Mouse (Mus musculus) stomach, postnatal 0 days (tissue): Measurements from ENCODE around the gene Zfp354b. TPM values are rescaled to one million over a fixed set of nuclear protein-coding genes. Genes with fewer than 3 reads are reported as not detected.
A peak's percentile ranks its signal among the peaks of the same experiment; 100 is the strongest.

ENCODE experiments used
- ATAC-seq: fragments of 200-750 bp; cut with Nextera tagmentation; 2 replicates; pipeline ENCODE4 v1.8.0; 2017; ENCODE audit not compliant: low FRiP score, low TSS enrichment
- DNase-seq: peaks from one replicate; pipeline ENCODE4 v3.0.0-alpha.2; 2016; ENCODE audit warnings: low spot score
- H3K27ac ChIP-seq: fragments of 300-500 bp; sonication (generic); replicated peaks from 2 replicates; pipeline ENCODE4 v1.5.1; 2014; ENCODE audit warnings: mild to moderate bottlenecking, control low read depth
- H3K27me3 ChIP-seq: fragments of 300-500 bp; sonication (generic); 2 replicates; pipeline ENCODE4 v1.6.1; 2014; ENCODE audit warnings: low read length; ENCODE audit not compliant: control insufficient read depth, insufficient read depth
- H3K36me3 ChIP-seq: fragments of 300-500 bp; sonication (generic); 2 replicates; pipeline ENCODE4 v1.6.1; 2014; ENCODE audit warnings: low read length, mixed read lengths; ENCODE audit not compliant: control insufficient read depth, insufficient read depth
- H3K4me1 ChIP-seq: fragments of 300-500 bp; sonication (generic); replicated peaks from 2 replicates; pipeline ENCODE4 v1.6.1; 2014; ENCODE audit warnings: antibody characterized with exemption; ENCODE audit not compliant: control insufficient read depth, insufficient read depth
- H3K4me2 ChIP-seq: fragments of 300-500 bp; sonication (generic); replicated peaks from 2 replicates; pipeline ENCODE4 v1.6.1; 2014; ENCODE audit warnings: low read depth, mild to moderate bottlenecking, control low read depth, moderate library complexity
- H3K4me3 ChIP-seq: fragments of 300-500 bp; sonication (generic); 2 replicates; pipeline ENCODE4 v1.5.1; 2014; ENCODE audit warnings: low read depth, low read length, control low read depth
- H3K9ac ChIP-seq: fragments of 300-500 bp; sonication (generic); 2 replicates; pipeline ENCODE4 v1.6.1; 2014; ENCODE audit warnings: mild to moderate bottlenecking, low read length, control low read depth, mixed read lengths
- H3K9me3 ChIP-seq: fragments of 300-500 bp; sonication (generic); 2 replicates; pipeline ENCODE4 v1.6.1; 2016; ENCODE audit warnings: low read length; ENCODE audit not compliant: control insufficient read depth
- CTCF ChIP-seq: IDR thresholded peaks from 2 replicates; pipeline ENCODE4 v1.5.1; 2016; ENCODE audit warnings: antibody characterized with exemption, low read depth, mild to moderate bottlenecking, moderate library complexity
- EP300 ChIP-seq: optimal IDR thresholded peaks from 2 replicates; pipeline ENCODE3; 2016; ENCODE audit warnings: antibody characterized with exemption
- WGBS: fragments of 180-500 bp; shearing (Covaris S2); extraction: QIAGEN DNeasy Blood & Tissue Kit; methylation state at CpG from one replicate; pipeline ENCODE4 v1.1.7; 2014; 5-methylcytosine and 5-hydroxymethylcytosine counted together
- polyA plus RNA-seq: library from polyadenylated mRNA; unstranded; fragments of >200 nt; fragmentation: Nextera tagmentation; extraction: Ambion mirVana; gene quantifications from 2 replicates; pipeline ENCODE4 v1.2.1, GENCODE M21; 2015

Gene Zfp354b
- polyA plus RNA-seq, 1 experiment from 2014 or later, result 0.61 TPM

DNA sequence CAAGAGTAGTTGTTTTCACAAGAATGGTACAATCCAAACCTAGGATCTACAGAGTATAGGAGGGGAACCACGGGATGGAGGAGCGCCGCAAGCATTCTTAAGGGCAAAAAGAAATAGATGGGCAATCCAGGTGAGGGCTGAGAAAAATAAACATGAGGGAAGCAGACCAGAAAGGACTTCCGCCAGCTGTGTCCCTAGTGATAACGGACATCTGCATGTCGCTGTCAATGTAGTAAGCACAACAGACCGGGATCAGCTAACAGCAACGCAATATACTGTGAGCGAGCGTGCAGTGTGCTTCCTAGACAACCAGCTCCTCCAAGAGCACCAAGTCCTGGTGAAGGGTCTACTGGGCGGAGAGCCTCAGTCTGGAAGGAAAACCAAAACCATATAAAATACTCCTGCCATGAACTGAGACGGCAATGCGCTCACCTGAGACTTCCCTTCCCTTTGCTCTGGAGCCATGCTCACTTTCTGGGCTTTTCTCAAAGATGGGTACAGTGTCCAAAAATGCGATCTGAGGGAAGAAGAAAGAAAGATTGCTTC, 891 bp downstream of the Zfp354b start:
- H3K4me2 ChIP-seq, result peak overlapping the region; percentile 93
- ATAC-seq (no peak), DNase-seq (no peak)
- no peak for TF ChIP-seq CTCF
- TF ChIP-seq EP300, result no peak
- no peaks in the 10 kb centered on the region for H3K36me3 ChIP-seq
- H3K9me3 ChIP-seq, result no peaks in the 10 kb centered on the region
- 18% methylated on average over 14 of the region's 14 CpGs for WGBS
- no peak overlapping the region for H3K27ac ChIP-seq
- H3K4me3 ChIP-seq, result peak overlapping the region; percentile 61
- H3K4me1 ChIP-seq, result 0 out of 2 replicates have a peak, but pooled peaks cover 2% of the 10 kb centered on the region
- peak overlapping the region; percentile 67 for H3K9ac ChIP-seq
- H3K27me3 ChIP-seq, result no peaks in the 10 kb centered on the region

DNA sequence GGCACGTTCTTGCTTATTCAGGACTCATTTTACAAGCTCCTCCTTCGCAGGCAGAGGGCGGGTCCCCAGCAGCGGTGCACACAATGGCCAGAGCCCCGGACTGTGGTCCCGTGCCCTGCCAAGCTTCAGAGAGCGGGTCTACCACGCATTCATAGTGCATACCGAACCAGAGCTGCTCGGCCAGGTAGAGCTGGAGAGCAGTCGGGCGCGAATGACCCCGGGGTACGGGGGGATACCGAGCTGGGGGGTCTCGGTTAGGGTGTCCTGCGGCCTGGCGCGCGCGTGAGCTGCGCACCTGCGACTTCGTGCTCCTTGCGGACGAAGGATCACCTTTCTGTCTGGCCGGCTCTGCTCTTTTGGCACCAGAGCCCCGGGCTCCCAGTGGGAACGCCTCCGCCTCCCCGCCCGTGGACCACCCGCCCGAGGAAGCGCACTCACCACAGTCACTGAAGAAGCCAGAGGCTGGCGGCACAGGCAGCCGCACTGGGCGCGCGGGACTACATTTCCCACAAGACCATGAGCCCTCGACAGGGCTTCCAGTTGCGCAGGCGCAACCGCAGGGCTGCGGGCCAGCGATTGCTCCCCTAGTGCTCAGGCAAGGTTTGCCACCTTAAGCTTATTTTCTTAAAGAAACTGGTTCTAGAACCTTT, 15.6 kb downstream of the Zfp354b start, which contains the start of gene Zfp2:
Gene Zfp2, minus strand, starts transcription at position 495 of the 650 bp plus-strand sequence.
- WGBS, result under 1% methylated on average over 45 of the region's 47 CpGs
- no peaks in the 10 kb centered on the region for H3K27me3 ChIP-seq
- no peaks in the 10 kb centered on the region for H3K9me3 ChIP-seq
- DNase-seq (peak; percentile 91), ATAC-seq (peak; percentile 99)
- peak within 1 kb of the TSS; percentile 84 for H3K4me3 ChIP-seq
- H3K36me3 ChIP-seq, result no peaks in the 10 kb centered on the region
- no peaks in the 10 kb centered on the region for H3K4me1 ChIP-seq
- H3K9ac ChIP-seq, result peak within 1 kb of the TSS; percentile 82
- peak within 1 kb of the TSS; percentile 73 for H3K4me2 ChIP-seq
- peak within 1 kb of the TSS; percentile 25; the same call in 1 of the 2 replicates for H3K27ac ChIP-seq
- TF ChIP-seq EP300 (no peak), CTCF (peak; percentile 78)

DNA sequence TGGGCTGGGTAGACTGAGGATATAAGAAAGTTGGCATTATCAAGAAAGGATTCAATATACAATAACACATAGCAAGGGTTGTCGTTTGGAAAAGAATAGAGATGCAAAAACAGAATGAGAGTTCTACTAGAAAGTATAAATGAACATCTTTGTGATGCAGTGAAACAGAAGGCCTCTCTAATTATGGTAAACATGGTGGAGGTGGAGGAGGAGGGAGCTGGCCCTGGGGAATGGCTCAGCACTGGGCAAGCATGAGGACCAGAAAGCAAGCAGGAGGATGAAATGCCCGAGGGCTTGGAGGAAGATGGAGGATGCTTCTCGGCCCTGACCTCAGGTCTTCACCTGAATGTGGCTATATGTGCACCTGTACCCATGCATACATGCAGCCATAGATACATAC, 17.0 kb downstream of the Zfp354b start:
- ATAC-seq, result no peak
- no peak overlapping the region for H3K4me3 ChIP-seq
- H3K4me2 ChIP-seq, result no peak overlapping the region
- 96% methylated on average over 3 of the region's 3 CpGs for WGBS
- 0 out of 2 replicates have a peak, but pooled peaks cover 5% of the 10 kb centered on the region for H3K36me3 ChIP-seq
- no peak for DNase-seq
- no peaks in the 10 kb centered on the region for H3K9me3 ChIP-seq
- H3K27me3 ChIP-seq, result no peaks in the 10 kb centered on the region
- no peak overlapping the region for H3K9ac ChIP-seq
- TF ChIP-seq CTCF, result no peak
- no peak for TF ChIP-seq EP300
- no peak overlapping the region for H3K27ac ChIP-seq
- H3K4me1 ChIP-seq, result no peaks in the 10 kb centered on the region

DNA sequence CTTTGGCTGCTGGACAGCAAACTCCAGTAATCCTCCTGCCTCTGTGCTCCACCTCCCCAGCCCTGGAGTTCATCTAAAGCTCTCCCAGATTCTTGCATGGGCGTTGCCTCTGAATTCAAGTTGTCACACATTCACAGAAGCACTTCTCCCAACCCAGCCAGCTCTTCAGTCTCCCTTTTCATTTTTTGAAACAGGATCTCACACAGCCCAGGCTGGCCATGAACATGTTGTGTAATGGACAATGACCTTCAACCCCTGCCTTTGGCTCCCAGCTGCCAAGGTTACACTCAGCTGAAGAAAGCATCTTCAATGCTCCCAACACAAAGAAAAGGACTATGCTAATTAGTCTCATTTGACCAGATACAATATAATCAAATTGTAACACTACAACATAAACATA, 18.1 kb downstream of the Zfp354b start:
- Histone ChIP-seq H3K4me1 (no peaks in the 10 kb centered on the region), H3K4me2 (no peak overlapping the region), H3K36me3 (peaks cover 10% of the 10 kb centered on the region; the same call in 1 of the 2 replicates), H3K9ac (no peak overlapping the region), H3K27me3 (no peaks in the 10 kb centered on the region), H3K4me3 (no peak overlapping the region), H3K9me3 (no peaks in the 10 kb centered on the region), H3K27ac (no peak overlapping the region)
- DNase-seq (no peak), ATAC-seq (no peak)
- TF ChIP-seq EP300, result no peak
- no peak for TF ChIP-seq CTCF
- 70% methylated on average over 1 of the region's 1 CpGs for WGBS

DNA sequence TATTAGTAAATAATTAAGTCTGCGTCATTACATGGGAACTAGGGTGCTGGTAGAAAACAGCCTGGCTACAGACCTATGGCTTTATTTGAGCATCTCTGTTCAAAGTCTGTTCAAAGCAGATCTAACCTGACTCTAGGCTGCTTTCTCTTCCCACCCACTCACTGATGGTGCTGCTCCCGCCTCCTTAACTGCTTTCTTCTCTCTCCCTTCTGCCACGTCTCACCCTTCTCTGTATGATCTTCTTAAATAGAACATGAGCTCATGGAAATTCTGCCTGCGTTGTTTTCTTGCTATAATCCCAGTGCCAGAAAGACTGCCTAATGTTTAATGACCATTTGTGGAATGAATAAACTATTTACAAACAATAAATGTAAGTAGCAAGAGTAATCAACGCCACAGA, 23.3 kb downstream of the Zfp354b start:
- WGBS, result 90% methylated on average over 5 of the region's 5 CpGs
- peaks cover 41% of the 10 kb centered on the region for H3K36me3 ChIP-seq
- no peak for ATAC-seq
- H3K9ac ChIP-seq, result no peak overlapping the region
- H3K27ac ChIP-seq, result no peak overlapping the region
- no peak for TF ChIP-seq CTCF
- TF ChIP-seq EP300, result no peak
- DNase-seq, result no peak
- no peaks in the 10 kb centered on the region for H3K4me1 ChIP-seq
- H3K9me3 ChIP-seq, result peaks cover 9% of the 10 kb centered on the region
- H3K27me3 ChIP-seq, result no peaks in the 10 kb centered on the region
- H3K4me3 ChIP-seq, result no peak overlapping the region
- no peak overlapping the region for H3K4me2 ChIP-seq

DNA sequence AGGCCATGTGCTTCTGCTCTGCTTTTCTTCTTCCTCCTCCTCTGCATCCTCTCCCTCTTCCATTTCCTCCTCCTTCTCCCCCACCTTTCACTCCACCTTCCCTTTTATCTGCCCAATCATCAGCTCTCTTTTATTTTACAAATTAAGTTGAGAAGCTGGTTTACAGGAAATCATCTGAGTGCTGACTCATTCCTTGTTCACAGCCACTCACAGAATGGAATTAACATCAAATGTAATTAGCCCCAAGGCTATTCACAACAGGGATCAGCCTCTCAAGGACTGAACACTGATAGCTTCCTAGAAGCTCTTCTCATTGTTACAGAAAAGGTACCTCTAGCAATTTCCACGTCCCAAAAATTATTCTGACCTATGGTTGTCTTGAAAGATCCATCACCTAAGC, 34.1 kb downstream of the Zfp354b start:
- no peak for TF ChIP-seq CTCF
- no peak for TF ChIP-seq EP300
- Histone ChIP-seq H3K36me3 (peaks cover under 1% of the 10 kb centered on the region; the same call in 1 of the 2 replicates), H3K4me2 (no peak overlapping the region), H3K4me3 (no peak overlapping the region), H3K4me1 (no peaks in the 10 kb centered on the region), H3K27me3 (no peaks in the 10 kb centered on the region), H3K9me3 (peaks cover 11% of the 10 kb centered on the region; the same call in 1 of the 2 replicates), H3K9ac (no peak overlapping the region), H3K27ac (no peak overlapping the region)
- 72% methylated on average over 1 of the region's 1 CpGs for WGBS
- ATAC-seq (no peak), DNase-seq (no peak)
